Mouse (Mus musculus) liver, embryonic 11.5 days (tissue): ENCODE results near the gene Dnmt3a. TPM values are rescaled to one million over a fixed set of nuclear protein-coding genes. Genes with fewer than 3 reads are reported as not detected.
A peak's percentile ranks its signal among the peaks of the same experiment; 100 is the strongest.

Experiments used
- ATAC-seq: fragments of 200-750 bp; cut with Nextera tagmentation; replicated peaks from 2 replicates; pipeline ENCODE4 v1.8.0; 2017; ENCODE audit warnings: moderate number of reproducible peaks, mild to moderate bottlenecking, moderate TSS enrichment, moderate library complexity; ENCODE audit not compliant: low FRiP score
- DNase-seq: peaks from one replicate; pipeline ENCODE4 v3.0.0-alpha.2; 2017; ENCODE audit warnings: low spot score
- H3K27ac ChIP-seq: fragments of 300-500 bp; sonication (generic); 2 replicates; pipeline ENCODE4 v1.5.1; 2014; ENCODE audit warnings: mild to moderate bottlenecking, low read depth, low read length, control low read depth
- H3K27me3 ChIP-seq: fragments of 300-500 bp; sonication (generic); replicated peaks from 2 replicates; pipeline ENCODE4 v1.6.1; 2014; ENCODE audit warnings: low read length, mixed read lengths; ENCODE audit not compliant: control insufficient read depth, insufficient read depth
- H3K36me3 ChIP-seq: fragments of 300-500 bp; sonication (generic); 2 replicates; pipeline ENCODE4 v1.6.1; 2014; ENCODE audit warnings: mild to moderate bottlenecking, low read length, moderate library complexity, mixed read lengths; ENCODE audit not compliant: control insufficient read depth, insufficient read depth
- H3K4me1 ChIP-seq: fragments of 300-500 bp; sonication (generic); replicated peaks from 2 replicates; pipeline ENCODE4 v1.6.1; 2014; ENCODE audit warnings: low read length, mixed read lengths; ENCODE audit not compliant: control insufficient read depth, insufficient read depth
- H3K4me2 ChIP-seq: fragments of 300-500 bp; sonication (generic); 2 replicates; pipeline ENCODE4 v1.6.1; 2014; ENCODE audit warnings: mild to moderate bottlenecking, control low read depth, moderate library complexity
- H3K4me3 ChIP-seq: fragments of 300-500 bp; sonication (generic); 2 replicates; pipeline ENCODE4 v1.5.1; 2014; ENCODE audit warnings: low read depth, low read length, control low read depth
- H3K9ac ChIP-seq: fragments of 300-500 bp; sonication (generic); 2 replicates; pipeline ENCODE4 v1.6.1; 2014; ENCODE audit warnings: low read depth, low read length, control low read depth
- H3K9me3 ChIP-seq: fragments of 300-500 bp; sonication (generic); 2 replicates; pipeline ENCODE4 v1.6.1; 2016; ENCODE audit warnings: low read length, inconsistent platforms, mixed read lengths; ENCODE audit not compliant: control insufficient read depth
- WGBS: fragments of 180-500 bp; shearing (Covaris S2); extraction: QIAGEN DNeasy Blood & Tissue Kit; methylation state at CpG from one replicate; pipeline ENCODE4 v1.1.7; 2014; 5-methylcytosine and 5-hydroxymethylcytosine counted together
- polyA plus RNA-seq: library from polyadenylated mRNA; unstranded; fragments of >200 nt; fragmentation: Nextera tagmentation; extraction: Ambion mirVana; gene quantifications from 2 replicates; pipeline ENCODE4 v1.2.1, GENCODE M21; 2014

Dnmt3a gene
- polyA plus RNA-seq, 1 experiment from 2014 or later = 73.3 TPM

DNA sequence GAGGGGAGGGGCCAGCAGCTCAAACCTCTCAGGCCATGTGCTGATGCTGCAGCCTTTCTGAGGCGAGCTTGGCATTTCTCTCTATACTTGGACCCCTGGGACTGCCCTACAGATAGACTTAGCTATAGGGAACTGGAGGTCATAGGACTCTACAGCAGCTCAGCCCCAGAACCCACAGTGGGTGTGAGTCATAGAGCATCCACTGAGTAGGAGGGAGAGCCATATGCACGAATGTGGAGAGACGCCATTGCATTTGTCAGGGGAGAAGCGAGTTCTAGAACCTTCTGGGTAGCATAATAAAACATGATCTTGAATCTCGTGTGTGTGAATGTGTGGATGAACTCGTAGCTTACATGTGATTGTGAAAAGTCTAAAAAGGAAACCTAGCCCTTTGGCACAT is 56.4 kb downstream of the Dnmt3a start:
- 79% methylated on average over 6 of the region's 6 CpGs for WGBS
- no peak overlapping the region for H3K27ac ChIP-seq

DNA sequence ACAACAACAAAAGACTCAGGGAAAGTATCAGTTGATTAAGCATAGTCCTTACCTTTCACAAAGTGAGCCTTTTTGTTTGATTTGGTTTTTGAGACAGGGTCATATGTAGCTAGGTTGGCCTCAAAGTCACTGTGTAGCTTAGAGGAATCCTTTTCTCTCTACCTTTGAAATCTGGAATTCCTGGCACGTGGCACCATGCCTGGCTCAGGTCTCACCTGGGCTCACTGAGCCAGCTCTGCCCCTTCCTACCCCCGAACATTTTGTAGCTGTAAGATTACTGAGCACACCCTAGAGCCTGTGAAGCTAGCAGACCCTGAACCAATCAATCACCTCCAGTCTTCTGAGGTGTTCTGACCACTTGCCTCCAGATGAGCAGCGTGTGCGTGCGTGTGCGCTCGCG is 58.4 kb downstream of the Dnmt3a start:
- no peak for ATAC-seq
- Histone ChIP-seq H3K9me3 (no peaks in the 10 kb centered on the region), H3K4me3 (no peak overlapping the region), H3K27me3 (no peaks in the 10 kb centered on the region), H3K36me3 (peaks cover 6% of the 10 kb centered on the region), H3K9ac (no peak overlapping the region), H3K4me1 (no peaks in the 10 kb centered on the region), H3K4me2 (no peak overlapping the region), H3K27ac (no peak overlapping the region)
- DNase-seq = no peak
- WGBS = 94% methylated on average over 8 of the region's 8 CpGs

More for the DNA sequence above, 56.4 kb downstream of the Dnmt3a start:
- Histone ChIP-seq H3K36me3 (peaks cover 6% of the 10 kb centered on the region), H3K4me2 (no peak overlapping the region), H3K4me3 (no peak overlapping the region), H3K9me3 (no peaks in the 10 kb centered on the region), H3K4me1 (peaks cover 5% of the 10 kb centered on the region), H3K9ac (no peak overlapping the region), H3K27me3 (no peaks in the 10 kb centered on the region)
- ATAC-seq (no peak), DNase-seq (no peak)

DNA sequence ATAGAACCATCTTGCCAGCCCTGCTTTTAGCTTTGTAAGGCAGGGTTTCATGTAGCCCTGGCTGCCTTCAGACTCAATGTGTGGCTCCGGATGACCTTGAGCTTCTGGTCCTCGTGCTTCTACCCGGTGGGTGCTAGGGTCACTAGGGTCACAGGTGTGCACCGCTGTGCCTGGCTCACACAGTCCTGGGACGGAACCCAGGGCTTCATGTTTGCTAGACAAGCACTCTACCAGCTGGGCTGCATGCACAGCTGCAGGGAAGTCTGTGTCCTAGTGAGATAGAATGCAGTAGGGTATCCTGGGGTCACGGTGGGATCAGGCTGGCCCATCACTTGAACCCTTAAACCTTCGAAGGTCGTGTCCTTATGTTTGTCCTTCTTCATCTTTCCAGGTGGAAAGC is 59.8 kb downstream of the Dnmt3a start:
- Histone ChIP-seq H3K4me1 (0 out of 2 replicates have a peak, but pooled peaks cover 7% of the 10 kb centered on the region), H3K27me3 (no peaks in the 10 kb centered on the region), H3K9me3 (no peaks in the 10 kb centered on the region), H3K36me3 (peaks cover 8% of the 10 kb centered on the region), H3K27ac (no peak overlapping the region), H3K4me3 (no peak overlapping the region), H3K9ac (no peak overlapping the region), H3K4me2 (no peak overlapping the region)
- WGBS = 87% methylated on average over 8 of the region's 8 CpGs
- ATAC-seq (no peak), DNase-seq (no peak)

DNA sequence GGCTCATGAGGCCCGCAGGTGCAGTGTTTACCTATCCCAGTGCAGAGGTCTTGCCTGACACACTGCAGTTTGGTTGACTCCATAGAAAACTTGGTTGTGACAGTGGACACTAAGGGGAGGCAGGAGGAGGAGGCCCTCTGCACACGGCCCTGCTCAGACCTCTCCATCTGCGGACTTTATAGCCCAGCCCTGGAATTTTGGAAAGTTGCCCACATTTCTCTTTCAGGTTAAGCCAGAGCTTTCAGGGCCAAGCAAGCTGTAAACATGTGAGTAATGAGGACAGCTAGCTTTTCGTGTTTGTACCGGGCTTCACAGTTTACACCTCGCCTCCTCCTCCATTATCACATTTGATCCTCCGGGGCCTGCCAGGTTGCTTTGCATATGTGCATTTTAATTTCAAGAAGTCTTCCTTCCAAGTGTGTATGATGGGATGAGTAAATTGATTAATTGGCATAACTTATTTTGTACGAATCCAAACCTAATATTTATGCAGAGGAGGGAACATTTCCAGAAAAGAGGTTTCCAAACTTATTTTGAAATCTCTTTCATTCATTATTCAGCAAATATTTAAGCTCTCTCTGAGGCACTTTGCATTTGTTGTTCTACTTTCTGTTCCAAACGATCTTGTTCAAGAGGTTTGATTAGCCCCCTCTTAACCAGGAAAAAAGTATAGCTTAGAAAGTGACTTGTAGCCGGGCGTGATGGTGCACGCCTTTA is 61.0 kb downstream of the Dnmt3a start:
- 80% methylated on average over 12 of the region's 12 CpGs for WGBS
- peaks cover 18% of the 10 kb centered on the region; the same call in 1 of the 2 replicates for H3K4me1 ChIP-seq
- H3K27me3 ChIP-seq = no peaks in the 10 kb centered on the region
- H3K9ac ChIP-seq = no peak overlapping the region
- no peak overlapping the region for H3K4me2 ChIP-seq
- H3K4me3 ChIP-seq = no peak overlapping the region
- H3K27ac ChIP-seq = no peak overlapping the region
- ATAC-seq (no peak), DNase-seq (no peak)
- no peaks in the 10 kb centered on the region for H3K9me3 ChIP-seq
- peaks cover 7% of the 10 kb centered on the region for H3K36me3 ChIP-seq

DNA sequence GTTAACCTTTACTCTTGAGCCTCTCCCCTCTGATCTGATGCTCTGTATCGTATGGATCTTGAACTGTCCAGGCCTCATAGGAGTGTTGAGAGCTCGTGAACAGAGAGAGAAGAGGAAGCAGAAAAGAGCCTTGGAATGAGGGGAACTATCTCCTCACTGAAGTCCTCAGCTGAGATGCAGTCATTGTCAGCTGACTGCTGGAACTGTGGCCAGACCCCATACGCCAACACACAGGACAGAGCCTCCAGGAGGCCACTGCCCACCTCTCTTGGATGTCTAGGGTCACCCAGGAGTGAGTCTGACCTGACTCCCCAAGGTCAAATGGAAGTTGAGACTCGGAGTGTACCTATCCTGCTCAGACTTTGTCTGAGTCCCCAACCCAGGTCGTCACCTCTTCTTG is 62.3 kb downstream of the Dnmt3a start:
- no peak for ATAC-seq
- Histone ChIP-seq H3K4me2 (no peak overlapping the region), H3K9ac (no peak overlapping the region), H3K9me3 (no peaks in the 10 kb centered on the region), H3K27ac (no peak overlapping the region), H3K4me3 (no peak overlapping the region), H3K27me3 (no peaks in the 10 kb centered on the region), H3K4me1 (peaks cover 27% of the 10 kb centered on the region; the same call in 1 of the 2 replicates), H3K36me3 (peaks cover 5% of the 10 kb centered on the region; the same call in 1 of the 2 replicates)
- WGBS = 73% methylated on average over 5 of the region's 5 CpGs
- DNase-seq = no peak

DNA sequence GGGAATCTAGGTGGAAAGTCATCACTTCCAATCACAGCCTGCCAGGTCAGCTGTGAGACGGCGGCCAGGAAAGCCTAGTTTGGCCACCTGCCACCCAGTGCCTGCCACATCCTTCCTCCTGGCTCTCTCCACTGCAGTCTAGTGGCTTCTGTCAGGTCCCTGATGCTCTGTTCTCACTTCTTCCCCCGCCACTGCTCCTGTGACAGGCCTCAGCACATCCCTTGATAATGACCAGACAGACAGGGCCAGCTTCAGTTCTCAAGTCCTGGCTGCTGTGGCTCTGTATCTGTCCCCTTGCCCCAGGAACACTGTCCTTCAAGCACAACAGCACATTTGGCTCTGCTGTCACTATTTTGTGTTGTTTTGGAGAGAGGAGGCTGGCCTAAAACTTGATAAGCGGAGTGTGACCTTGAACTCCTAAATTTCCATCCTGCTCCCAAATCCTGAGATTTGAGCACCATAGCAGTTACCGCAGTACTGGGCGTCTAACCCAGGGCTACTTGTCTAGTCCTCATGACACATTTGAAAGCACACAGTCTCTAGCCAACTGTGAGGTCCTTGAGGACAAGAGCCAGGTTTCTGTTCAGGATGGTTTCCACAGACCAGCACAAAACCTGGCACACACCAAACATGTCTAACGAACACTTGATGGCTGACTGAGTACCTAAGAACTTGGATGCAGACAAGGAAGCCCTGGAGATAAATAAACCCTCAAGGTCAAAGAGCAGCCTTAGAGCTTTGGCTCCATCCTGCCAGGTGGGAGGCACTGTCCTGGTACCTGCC is 63.1 kb downstream of the Dnmt3a start:
- Histone ChIP-seq H3K9ac (no peak overlapping the region), H3K27ac (no peak overlapping the region), H3K4me3 (no peak overlapping the region), H3K4me2 (no peak overlapping the region), H3K36me3 (peaks cover 11% of the 10 kb centered on the region), H3K4me1 (peaks cover 27% of the 10 kb centered on the region), H3K27me3 (no peaks in the 10 kb centered on the region), H3K9me3 (no peaks in the 10 kb centered on the region)
- no peak for DNase-seq
- no peak for ATAC-seq
- 75% methylated on average over 7 of the region's 7 CpGs for WGBS

DNA sequence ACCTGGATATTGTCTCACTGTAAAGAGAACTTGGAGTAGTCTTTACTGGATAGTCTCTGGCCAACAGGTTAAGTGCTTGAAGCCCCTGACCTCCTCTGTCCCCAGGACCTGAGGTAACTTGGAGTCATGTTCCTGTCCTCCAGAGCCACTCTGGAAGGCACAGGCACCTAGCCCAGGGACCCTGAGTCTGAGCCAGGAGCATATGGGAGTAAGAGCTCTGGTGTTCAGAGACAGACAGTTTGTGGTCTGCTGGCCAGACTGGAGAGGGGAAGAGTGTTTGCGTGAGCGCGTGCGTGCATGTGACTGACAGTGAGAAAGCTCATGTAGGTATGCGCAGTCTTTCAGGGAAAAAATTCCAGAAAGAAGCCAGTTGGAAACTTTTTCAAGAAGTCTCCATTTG is 64.2 kb downstream of the Dnmt3a start:
- DNase-seq (no peak), ATAC-seq (no peak)
- H3K27me3 ChIP-seq = no peaks in the 10 kb centered on the region
- no peak overlapping the region for H3K27ac ChIP-seq
- no peaks in the 10 kb centered on the region for H3K9me3 ChIP-seq
- H3K4me2 ChIP-seq = no peak overlapping the region
- H3K9ac ChIP-seq = no peak overlapping the region
- peaks cover 27% of the 10 kb centered on the region for H3K4me1 ChIP-seq
- WGBS = 80% methylated on average over 5 of the region's 5 CpGs
- no peak overlapping the region for H3K4me3 ChIP-seq
- H3K36me3 ChIP-seq = peaks cover 11% of the 10 kb centered on the region

DNA sequence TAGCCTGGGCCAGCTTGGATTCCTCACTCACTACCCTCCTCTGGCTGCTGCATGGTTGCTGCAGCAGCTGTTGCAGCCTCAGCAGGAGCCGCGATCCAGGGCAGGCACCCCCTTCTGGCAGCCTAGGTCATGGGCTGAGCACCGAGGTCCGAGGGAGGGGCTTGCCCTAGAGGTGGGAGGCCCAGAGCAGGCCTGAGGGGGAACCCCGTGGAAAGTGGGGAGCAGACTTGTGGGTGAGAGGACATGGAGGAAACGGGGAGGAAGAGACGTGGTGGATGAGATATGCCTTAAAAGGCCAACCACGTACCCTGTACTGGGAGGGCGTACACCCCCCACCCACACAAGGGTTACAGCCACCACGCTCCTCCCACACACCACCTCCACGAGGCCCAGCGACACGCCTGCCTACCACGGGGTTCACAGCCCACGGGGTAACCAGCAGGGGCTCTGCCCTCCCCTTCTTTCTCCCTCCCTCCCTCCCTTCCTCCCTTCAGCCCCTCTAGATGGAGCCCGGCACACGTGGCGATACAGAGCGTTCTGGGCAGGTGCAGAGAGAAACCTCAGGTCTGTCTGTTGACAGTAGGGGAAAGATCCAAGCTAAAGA is 65.2 kb downstream of the Dnmt3a start:
- peak overlapping the region; percentile 66 for H3K27ac ChIP-seq
- peak overlapping the region; percentile 36 for H3K4me3 ChIP-seq
- H3K9ac ChIP-seq = peak overlapping the region; percentile 50
- peaks cover 10% of the 10 kb centered on the region for H3K36me3 ChIP-seq
- peak; percentile 78 for ATAC-seq
- H3K4me1 ChIP-seq = peaks cover 27% of the 10 kb centered on the region
- H3K4me2 ChIP-seq = peak overlapping the region; percentile 69
- WGBS = 7% methylated on average over 19 of the region's 19 CpGs
- DNase-seq = peak; percentile 64
- H3K27me3 ChIP-seq = no peaks in the 10 kb centered on the region
- H3K9me3 ChIP-seq = no peaks in the 10 kb centered on the region
